Mouse (Mus musculus): ENCODE results near the gene Slc39a2. TPM values are rescaled to one million over a fixed set of nuclear protein-coding genes. Genes with fewer than 3 reads are reported as not detected.

Slc39a2 gene
- total and polyA plus RNA-seq, 2 experiments from 2014 or later, result 0.39 to 2.5 TPM

- H3K4me2 ChIP-seq (ENCODE audit: low read depth), result no peak overlapping the region
- no peak overlapping the region for H3K4me3 ChIP-seq (ENCODE audit: low read depth, low read length)
- H3K27ac ChIP-seq (ENCODE audit: low read depth, low read length), result no peak overlapping the region
- 76% methylated on average over 2 of the region's 2 CpGs for WGBS
- no peak for DNase-seq
- no peak overlapping the region for H3K9ac ChIP-seq
- H3K27me3 ChIP-seq (ENCODE audit: insufficient read depth, low read length), result no peaks in the 10 kb centered on the region
- ATAC-seq, result no peak
- no peaks in the 10 kb centered on the region for H3K9me3 ChIP-seq (ENCODE audit: low read length)
- no peaks in the 10 kb centered on the region for H3K4me1 ChIP-seq (ENCODE audit: insufficient read depth)
- TF ChIP-seq CTCF (IDR thresholded peaks at IDR 0.05; ENCODE audit: low read depth), result no peak
- H3K36me3 ChIP-seq (ENCODE audit: insufficient read depth), result no peaks in the 10 kb centered on the region
Measured at GRCm38 (mm10) chr14:51870756-51871155, 21.9 kb upstream of the Slc39a2 start.

DNA sequence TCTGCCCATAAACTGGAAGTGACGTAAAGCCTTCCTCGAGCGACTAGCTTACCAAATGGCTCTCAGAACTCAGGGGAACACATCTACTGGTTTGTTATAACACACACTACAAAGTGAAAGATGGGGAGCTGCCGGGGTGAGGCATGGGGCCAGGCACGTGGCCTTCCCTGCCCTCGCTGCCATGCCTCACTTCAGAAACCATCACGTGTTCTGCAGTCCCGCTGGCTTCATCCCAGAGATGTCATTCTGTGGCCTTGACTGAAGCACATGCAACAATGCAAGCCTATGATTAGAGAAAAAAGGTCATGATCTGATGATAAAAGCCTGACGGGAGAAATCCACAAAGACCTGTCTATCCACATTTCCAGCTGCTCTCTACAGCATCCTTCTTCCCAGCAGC, 20.9 kb upstream of the Slc39a2 start:
- H3K27ac ChIP-seq (ENCODE audit: low read depth, low read length), result no peak overlapping the region
- no peak overlapping the region for H3K4me2 ChIP-seq (ENCODE audit: low read depth)
- 74% methylated on average over 9 of the region's 9 CpGs for WGBS
- DNase-seq (no peak), ATAC-seq (no peak)
- H3K36me3 ChIP-seq (ENCODE audit: insufficient read depth), result no peaks in the 10 kb centered on the region
- no peaks in the 10 kb centered on the region for H3K4me1 ChIP-seq (ENCODE audit: insufficient read depth)
- no peaks in the 10 kb centered on the region for H3K27me3 ChIP-seq (ENCODE audit: insufficient read depth, low read length)
- H3K4me3 ChIP-seq (ENCODE audit: low read depth, low read length), result no peak overlapping the region
- no peak overlapping the region for H3K9ac ChIP-seq
- no peak for TF ChIP-seq CTCF (IDR thresholded peaks at IDR 0.05; ENCODE audit: low read depth)
- H3K9me3 ChIP-seq (ENCODE audit: low read length), result no peaks in the 10 kb centered on the region

DNA sequence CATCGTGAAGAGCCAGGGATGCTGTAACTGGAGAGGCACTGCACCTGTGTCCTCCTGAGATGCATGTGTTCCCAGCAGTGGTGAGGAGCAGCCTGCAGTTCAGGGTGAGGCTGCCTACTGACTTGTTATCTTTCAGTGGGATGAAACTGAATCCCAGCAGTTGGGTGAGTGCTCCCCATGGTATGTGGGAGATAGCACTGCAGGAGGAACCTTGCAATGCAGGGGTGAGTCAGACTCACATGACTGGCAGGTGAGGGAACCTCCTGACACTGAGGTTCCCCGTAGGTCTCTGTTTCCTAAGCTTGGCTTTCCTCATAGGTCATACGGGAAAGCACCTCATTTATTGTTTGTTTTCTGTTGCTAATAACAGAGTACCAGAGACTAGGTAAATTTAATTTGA, 15.2 kb upstream of the Slc39a2 start:
- WGBS, result 72% methylated on average over 3 of the region's 3 CpGs
- H3K4me1 ChIP-seq (ENCODE audit: insufficient read depth), result no peaks in the 10 kb centered on the region
- ATAC-seq, result no peak
- H3K27ac ChIP-seq (ENCODE audit: low read depth, low read length), result no peak overlapping the region
- H3K27me3 ChIP-seq (ENCODE audit: insufficient read depth, low read length), result no peaks in the 10 kb centered on the region
- no peak overlapping the region for H3K4me3 ChIP-seq (ENCODE audit: low read depth, low read length)
- no peak for TF ChIP-seq CTCF (IDR thresholded peaks at IDR 0.05; ENCODE audit: low read depth)
- H3K9me3 ChIP-seq (ENCODE audit: low read length), result no peaks in the 10 kb centered on the region
- DNase-seq, result no peak
- no peak overlapping the region for H3K9ac ChIP-seq
- no peak overlapping the region for H3K4me2 ChIP-seq (ENCODE audit: low read depth)
- H3K36me3 ChIP-seq (ENCODE audit: insufficient read depth), result no peaks in the 10 kb centered on the region

GRCm38 (mm10) chr14:51883527-51884030, 9.1 kb upstream of the Slc39a2 start:
- TF ChIP-seq CTCF (IDR thresholded peaks at IDR 0.05; ENCODE audit: low read depth), result peak; percentile 71
- H3K4me1 ChIP-seq (ENCODE audit: insufficient read depth), result peaks cover 11% of the 10 kb centered on the region; the same call in 1 of the 2 replicates
- 0% methylated on average over 4 of the region's 4 CpGs for WGBS
- ATAC-seq (peak; percentile 34), DNase-seq (peak; percentile 79)
- no peaks in the 10 kb centered on the region for H3K27me3 ChIP-seq (ENCODE audit: insufficient read depth, low read length)
- peaks cover 14% of the 10 kb centered on the region for H3K36me3 ChIP-seq (ENCODE audit: insufficient read depth)
- no peaks in the 10 kb centered on the region for H3K9me3 ChIP-seq (ENCODE audit: low read length)
- H3K27ac ChIP-seq (ENCODE audit: low read depth, low read length), result peak overlapping the region; percentile 88
- H3K4me2 ChIP-seq (ENCODE audit: low read depth), result peak overlapping the region; percentile 83
- peak overlapping the region; percentile 82 for H3K4me3 ChIP-seq (ENCODE audit: low read depth, low read length)
- peak overlapping the region; percentile 87; the same call in 1 of the 2 replicates for H3K9ac ChIP-seq

GRCm38 (mm10) chr14:51884031-51884544, 8.6 kb upstream of the Slc39a2 start:
- H3K4me3 ChIP-seq (ENCODE audit: low read depth, low read length), result peak overlapping the region; percentile 82
- peaks cover 19% of the 10 kb centered on the region for H3K36me3 ChIP-seq (ENCODE audit: insufficient read depth)
- H3K9ac ChIP-seq, result peak overlapping the region; percentile 87
- H3K4me1 ChIP-seq (ENCODE audit: insufficient read depth), result peaks cover 11% of the 10 kb centered on the region; the same call in 1 of the 2 replicates
- TF ChIP-seq CTCF (IDR thresholded peaks at IDR 0.05; ENCODE audit: low read depth), result no peak
- H3K4me2 ChIP-seq (ENCODE audit: low read depth), result peak overlapping the region; percentile 83
- WGBS, result under 1% methylated on average over 14 of the region's 14 CpGs
- peak; percentile 3; the same call in 1 of the 2 replicates for ATAC-seq
- H3K27me3 ChIP-seq (ENCODE audit: insufficient read depth, low read length), result no peaks in the 10 kb centered on the region
- DNase-seq, result no peak
- peak overlapping the region; percentile 88 for H3K27ac ChIP-seq (ENCODE audit: low read depth, low read length)
- H3K9me3 ChIP-seq (ENCODE audit: low read length), result no peaks in the 10 kb centered on the region

GRCm38 (mm10) chr14:51884598-51885331, 7.9 kb upstream of the Slc39a2 start, which contains the start of gene Mettl17:
TSS of gene Mettl17 (plus strand) at chr14:51884842.
- DNase-seq, result peak; percentile 96
- Histone ChIP-seq H3K9ac (peak within 1 kb of the TSS; percentile 87), H3K36me3 (ENCODE audit: insufficient read depth) (peaks cover 26% of the 10 kb centered on the region), H3K4me3 (ENCODE audit: low read depth, low read length) (peak within 1 kb of the TSS; percentile 82), H3K27me3 (ENCODE audit: insufficient read depth, low read length) (no peaks in the 10 kb centered on the region), H3K9me3 (ENCODE audit: low read length) (no peaks in the 10 kb centered on the region), H3K4me1 (ENCODE audit: insufficient read depth) (peaks cover 11% of the 10 kb centered on the region; the same call in 1 of the 2 replicates), H3K27ac (ENCODE audit: low read depth, low read length) (peak within 1 kb of the TSS; percentile 88), H3K4me2 (ENCODE audit: low read depth) (peak within 1 kb of the TSS; percentile 83)
- TF ChIP-seq CTCF (IDR thresholded peaks at IDR 0.05; ENCODE audit: low read depth), result peak; percentile 42
- peak; percentile 99 for ATAC-seq
- under 1% methylated on average over 42 of the region's 43 CpGs for WGBS

- WGBS, result 45% methylated on average over 6 of the region's 6 CpGs
- Histone ChIP-seq H3K9ac (0 out of 2 replicates have a peak overlapping the region, but pooled peaks have one; percentile 87), H3K36me3 (ENCODE audit: insufficient read depth) (peaks cover 39% of the 10 kb centered on the region)
Measured at GRCm38 (mm10) chr14:51886051-51886450, 6.6 kb upstream of the Slc39a2 start.

More at GRCm38 (mm10) chr14:51886051-51886450, 6.6 kb upstream of the Slc39a2 start:
- Histone ChIP-seq H3K27ac (ENCODE audit: low read depth, low read length) (no peak overlapping the region), H3K4me1 (ENCODE audit: insufficient read depth) (peaks cover 11% of the 10 kb centered on the region; the same call in 1 of the 2 replicates), H3K9me3 (ENCODE audit: low read length) (no peaks in the 10 kb centered on the region), H3K4me2 (ENCODE audit: low read depth) (peak overlapping the region; percentile 83), H3K27me3 (ENCODE audit: insufficient read depth, low read length) (no peaks in the 10 kb centered on the region), H3K4me3 (ENCODE audit: low read depth, low read length) (no peak overlapping the region)
- ATAC-seq (no peak), DNase-seq (no peak)
- no peak for TF ChIP-seq CTCF (IDR thresholded peaks at IDR 0.05; ENCODE audit: low read depth)
